Mouse (Mus musculus) CH12.LX (cell line): Measurements from ENCODE around the gene Ttc41. TPM values are rescaled to one million over a fixed set of nuclear protein-coding genes. Genes with fewer than 3 reads are reported as not detected.

Source experiments
- DNase-seq: peaks from one replicate; pipeline ENCODE4 v3.0.0-alpha.2; 2013; ENCODE audit errors: extremely low read depth
- H3K27ac ChIP-seq: 2 replicates; pipeline ENCODE4 v1.5.1; 2012; ENCODE audit warnings: low read depth, mild to moderate bottlenecking, control low read depth, moderate library complexity; ENCODE audit not compliant: insufficient read depth
- H3K27me3 ChIP-seq: replicated peaks from 2 replicates; pipeline ENCODE3; 2012; ENCODE audit warnings: inconsistent platforms
- H3K36me3 ChIP-seq, 2 experiments: replicated peaks in 1 of 2; 2 replicates each; pipeline versions ENCODE3 to v1.6.1; 2012; ENCODE audit warnings: inconsistent platforms in 1 of 2, low read length in 1 of 2, mild to moderate bottlenecking in 1 of 2, mixed read lengths in 1 of 2, moderate library complexity in 1 of 2; ENCODE audit not compliant: control insufficient read depth in 1 of 2, insufficient read depth in 1 of 2
- H3K4me1 ChIP-seq, 2 experiments: 2 replicates each; pipeline ENCODE4 v1.6.1; 2012; ENCODE audit warnings: inconsistent platforms in 1 of 2, moderate library complexity in 1 of 2; ENCODE audit not compliant: insufficient read depth in 2 of 2, control insufficient read depth in 1 of 2
- H3K4me2 ChIP-seq: 2 replicates; pipeline ENCODE4 v1.6.1; 2012; ENCODE audit warnings: low read depth, mild to moderate bottlenecking, control low read depth; ENCODE audit not compliant: poor library complexity, insufficient read depth, severe bottlenecking
- H3K4me3 ChIP-seq, 3 experiments: fragments of 150-350 bp in 1 of 3; sonication (generic) in 1 of 3; replicated peaks in 1 of 3; 2 replicates each; pipeline versions ENCODE3 to v1.5.1; 2011 to 2012; ENCODE audit warnings: low read depth in 2 of 3, low read length in 2 of 3, mild to moderate bottlenecking in 2 of 3, moderate library complexity in 2 of 3, control low read depth in 1 of 3, improper control_type of control experiment in 1 of 3, inconsistent platforms in 1 of 3, mixed read lengths in 1 of 3; ENCODE audit not compliant: poor library complexity in 1 of 3
- H3K79me2 ChIP-seq: replicated peaks from 2 replicates; pipeline ENCODE4 v1.6.1; 2012; ENCODE audit warnings: mild to moderate bottlenecking, moderate library complexity; ENCODE audit not compliant: control insufficient read depth, poor library complexity, insufficient read depth, severe bottlenecking; ENCODE audit errors: extremely low read depth
- H3K9ac ChIP-seq: 2 replicates; pipeline ENCODE4 v1.6.1; 2012; ENCODE audit warnings: low read depth, mild to moderate bottlenecking, control low read depth, moderate library complexity; ENCODE audit not compliant: insufficient read depth
- H3K9me3 ChIP-seq: replicated peaks from 2 replicates; pipeline ENCODE3; 2012; ENCODE audit warnings: low read length, inconsistent platforms, mixed read lengths
- CHD2 ChIP-seq: IDR thresholded peaks from 2 replicates; pipeline ENCODE4 v1.6.1; 2011; ENCODE audit warnings: low read length, improper control_type of control experiment
- E2F4 ChIP-seq: IDR thresholded peaks from 2 replicates; pipeline ENCODE4 v1.6.1; 2011; ENCODE audit warnings: low read depth, low read length, improper control_type of control experiment; ENCODE audit not compliant: insufficient replicate concordance
- HCFC1 ChIP-seq: IDR thresholded peaks from 2 replicates; pipeline ENCODE4 v1.6.1; 2012; ENCODE audit warnings: low read depth, mild to moderate bottlenecking, inconsistent platforms, low read length, improper control_type of control experiment
- JUN ChIP-seq: IDR thresholded peaks from 2 replicates; pipeline ENCODE4 v1.6.1; 2011; ENCODE audit warnings: low read depth, mild to moderate bottlenecking, low read length, improper control_type of control experiment, moderate library complexity; ENCODE audit not compliant: insufficient read depth
- MEF2A ChIP-seq: IDR thresholded peaks from 2 replicates; pipeline ENCODE4 v1.6.1; 2014; ENCODE audit warnings: low read depth, mild to moderate bottlenecking, inconsistent platforms, low read length, improper control_type of control experiment, borderline replicate concordance
- NRF1 ChIP-seq: IDR thresholded peaks from 2 replicates; pipeline ENCODE4 v1.6.1; 2014; ENCODE audit warnings: low read depth, mild to moderate bottlenecking, inconsistent platforms, low read length, improper control_type of control experiment, moderate library complexity
- PAX5 ChIP-seq: IDR thresholded peaks from 2 replicates; pipeline ENCODE4 v1.6.1; 2012; ENCODE audit warnings: low read length, inconsistent platforms, mixed read lengths
- POLR2A ChIP-seq: IDR thresholded peaks from 2 replicates; pipeline ENCODE4 v1.6.1; 2011; ENCODE audit warnings: low read depth, mild to moderate bottlenecking, improper control_type of control experiment, low read length
- SIN3A ChIP-seq: IDR thresholded peaks from 2 replicates; pipeline ENCODE4 v1.6.1; 2012; ENCODE audit warnings: low read length, improper control_type of control experiment, inconsistent platforms
- TCF12 ChIP-seq: IDR thresholded peaks from 2 replicates; pipeline ENCODE4 v1.6.1; 2014; ENCODE audit warnings: low read depth, mild to moderate bottlenecking, inconsistent platforms, low read length, improper control_type of control experiment
- ZMIZ1 ChIP-seq: IDR thresholded peaks from 2 replicates; pipeline ENCODE4 v1.6.1; 2012; ENCODE audit warnings: low read depth, mild to moderate bottlenecking, inconsistent platforms, low read length, improper control_type of control experiment
- ZNF384 ChIP-seq: IDR thresholded peaks from 2 replicates; pipeline ENCODE4 v1.6.1; 2012; ENCODE audit warnings: low read depth, low read length, improper control_type of control experiment, inconsistent platforms
- dilution Hi-C: fragments of 300-500 bp; cut with MboI; formaldehyde crosslinking; loops from 2 replicates; pipeline ENCODE4 v1.14.3; 2020; ENCODE audit warnings: low sequenced_read_pairs; ENCODE audit not compliant: extremely low pct_unique_long_range_greater_than_20kb, extremely low pct_ligation_motif_present
- in situ Hi-C: fragments of 300-500 bp; cut with MboI; formaldehyde crosslinking; loops from 3 replicates; pipeline ENCODE4 v1.14.3; 2019; ENCODE audit warnings: low sequenced_read_pairs, low pct_ligation_motif_present, low pct_unique_long_range_greater_than_20kb, mixed read lengths
- polyA plus RNA-seq: library from polyadenylated mRNA; unstranded; fragments of >175 nt; gene quantifications from 2 replicates; pipeline ENCODE4 v1.2.1, GENCODE M21; 2012; ENCODE audit warnings: low read depth; ENCODE audit not compliant: insufficient read length
- total RNA-seq, 2 experiments: library from RNA; depleted of rRNA; stranded (reverse); fragments of 300-350 nt in 1 of 2; fragments of >200 nt in 1 of 2; gene quantifications; 2 replicates each; pipeline ENCODE4 v1.2.3; 2012 to 2014

Ttc41 gene
- total and polyA plus RNA-seq, 3 experiments: 3.6 to 4.4 (median 4.2) TPM

GRCm38 (mm10) chr10:86761236-86761635 lies 55.6 kb downstream of the Ttc41 start:
- Histone ChIP-seq H3K36me3 (peaks cover 0 to 2% of the 10 kb centered on the region in 2 experiments), H3K79me2 (no peaks in the 10 kb centered on the region), H3K27me3 (no peaks in the 10 kb centered on the region), H3K9me3 (peaks cover 6% of the 10 kb centered on the region), H3K27ac (no peak overlapping the region), H3K4me3 (no peak overlapping the region), H3K4me1 (peaks cover 19 to 53% of the 10 kb centered on the region in 2 experiments), H3K4me2 (no peak overlapping the region), H3K9ac (no peak overlapping the region)
- TF ChIP-seq NRF1 (no peak), ZMIZ1 (no peak), CHD2 (no peak), POLR2A (no peak)
- DNase-seq: no peak
- dilution Hi-C loops (no loop called here), in situ Hi-C loops (no loop called here)

- dilution Hi-C loops (no loop called here), in situ Hi-C loops (no loop called here)
- H3K4me3 ChIP-seq: no peak overlapping the region
- H3K9ac ChIP-seq: no peak overlapping the region
- peaks cover 6% of the 10 kb centered on the region for H3K9me3 ChIP-seq
- H3K36me3 ChIP-seq: peaks cover 0 to 2% of the 10 kb centered on the region in 2 experiments
- H3K79me2 ChIP-seq: no peaks in the 10 kb centered on the region
- TF ChIP-seq ZNF384 (no peak), TCF12 (no peak)
- H3K27me3 ChIP-seq: no peaks in the 10 kb centered on the region
- no peak overlapping the region for H3K4me2 ChIP-seq
- H3K27ac ChIP-seq: no peak overlapping the region
- H3K4me1 ChIP-seq: peaks cover 12 to 51% of the 10 kb centered on the region in 2 experiments
- no peak for DNase-seq
These were observed 56.2 kb downstream of the Ttc41 start for GRCm38 (mm10) chr10:86761722-86762383.

- dilution Hi-C loops (no loop called here), in situ Hi-C loops (no loop called here)
These were observed 56.7 kb downstream of the Ttc41 start for GRCm38 (mm10) chr10:86762384-86762730.

More at GRCm38 (mm10) chr10:86762384-86762730, 56.7 kb downstream of the Ttc41 start:
- Histone ChIP-seq H3K27me3 (no peaks in the 10 kb centered on the region), H3K27ac (no peak overlapping the region), H3K9ac (no peak overlapping the region), H3K9me3 (peaks cover 6% of the 10 kb centered on the region), H3K4me2 (no peak overlapping the region), H3K79me2 (no peaks in the 10 kb centered on the region), H3K4me1 (peaks cover 8 to 46% of the 10 kb centered on the region in 2 experiments), H3K36me3 (peaks cover 0 to 2% of the 10 kb centered on the region in 2 experiments), H3K4me3 (no peak overlapping the region)
- DNase-seq: no peak
- TF ChIP-seq ZMIZ1 (no peak), MEF2A (no peak), JUN (no peak), PAX5 (no peak), HCFC1 (no peak), SIN3A (no peak), E2F4 (no peak)
